Mouse (Mus musculus) cortical plate, adult 2 months (tissue): ENCODE data around the gene Rasgef1c. TPM values are rescaled to one million over a fixed set of nuclear protein-coding genes. Genes with fewer than 3 reads are reported as not detected.

Experiments
- H3K27ac ChIP-seq: fragments of 200-500 bp; 2 replicates; pipeline ENCODE4 v1.5.1; 2012; ENCODE audit warnings: low read length, control low read depth, inconsistent platforms; ENCODE audit not compliant: insufficient read depth
- H3K4me1 ChIP-seq: fragments of 200-500 bp; 2 replicates; pipeline ENCODE4 v1.6.1; 2011; ENCODE audit warnings: low read length; ENCODE audit not compliant: control insufficient read depth, insufficient read depth
- H3K4me3 ChIP-seq: fragments of 200-500 bp; 2 replicates; pipeline ENCODE4 v1.5.1; 2011; ENCODE audit warnings: mild to moderate bottlenecking, low read length, control low read depth; ENCODE audit not compliant: insufficient read depth
- CTCF ChIP-seq: fragments of 200-500 bp; IDR thresholded peaks from 2 replicates; pipeline ENCODE4 v1.5.1; 2011; ENCODE audit warnings: mild to moderate bottlenecking, control low read depth, low read length; ENCODE audit not compliant: insufficient read depth; ENCODE audit errors: extremely low read depth
- POLR2A ChIP-seq: fragments of 200-500 bp; IDR thresholded peaks from 2 replicates; pipeline ENCODE4 v1.6.1; 2011; ENCODE audit warnings: mild to moderate bottlenecking, low read length, control low read depth; ENCODE audit not compliant: insufficient read depth; ENCODE audit errors: extremely low read depth
- polyA plus RNA-seq: library from polyadenylated mRNA; depleted of rRNA; stranded (reverse); fragments of >200 nt; gene quantifications from 2 replicates; pipeline ENCODE4 v1.2.3, GENCODE M21; 2012

Rasgef1c gene
- polyA plus RNA-seq, 1 experiment, result 38.8 TPM

- Histone ChIP-seq H3K4me3 (no peak overlapping the region), H3K4me1 (no peaks in the 10 kb centered on the region), H3K27ac (no peak overlapping the region)
- TF ChIP-seq POLR2A (no peak), CTCF (peak; percentile 97)
These were observed 84.8 kb downstream of the Rasgef1c start for GRCm38 (mm10) chr11:49986277-49987036.

DNA sequence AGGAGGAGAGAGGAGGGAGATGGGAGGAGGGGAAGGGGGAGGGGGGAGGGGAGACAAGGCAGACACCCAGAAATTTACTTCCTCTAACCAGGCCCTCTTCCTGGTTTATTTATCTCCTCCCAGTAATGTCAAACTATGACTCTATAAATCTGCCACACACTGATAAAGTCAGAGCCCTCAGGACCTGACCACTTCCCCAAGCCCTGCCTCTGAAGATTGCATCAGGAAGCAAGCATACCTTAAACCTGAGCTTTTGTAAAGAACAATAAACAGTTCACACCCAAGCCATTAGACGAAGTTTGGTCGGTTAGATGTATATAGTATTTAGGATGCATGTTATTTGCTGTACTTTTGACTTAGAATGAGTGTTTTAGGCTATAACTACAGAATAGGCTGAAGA is 92.9 kb downstream of the Rasgef1c start:
- TF ChIP-seq CTCF (no peak), POLR2A (no peak)
- H3K4me3 ChIP-seq, result no peak overlapping the region
- no peaks in the 10 kb centered on the region; the same call in 1 of the 2 replicates for H3K4me1 ChIP-seq
- H3K27ac ChIP-seq, result no peak overlapping the region

GRCm38 (mm10) chr11:49996398-49996797 is 94.8 kb downstream of the Rasgef1c start:
- TF ChIP-seq POLR2A (no peak), CTCF (no peak)
- Histone ChIP-seq H3K4me1 (no peaks in the 10 kb centered on the region; the same call in 1 of the 2 replicates), H3K4me3 (no peak overlapping the region), H3K27ac (no peak overlapping the region)

DNA sequence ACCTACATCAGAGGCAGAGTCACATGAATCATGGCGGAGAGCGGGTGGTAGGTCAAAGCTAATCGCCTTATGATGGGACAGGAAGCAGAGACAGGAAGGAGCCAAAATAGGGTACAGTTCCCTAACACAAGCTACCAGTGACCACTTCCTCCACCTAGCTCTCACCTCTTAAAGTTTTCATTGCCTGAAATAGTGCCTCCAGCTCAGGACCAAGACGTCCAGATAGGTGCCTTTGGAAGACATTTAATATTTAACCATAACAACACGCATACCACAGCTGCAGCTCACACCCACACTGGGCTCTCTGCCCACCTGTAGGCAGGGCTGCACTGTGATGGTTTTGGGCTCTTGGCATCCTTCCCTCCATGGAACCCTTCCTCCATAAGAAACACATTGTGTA is 95.7 kb downstream of the Rasgef1c start:
- no peak overlapping the region for H3K27ac ChIP-seq
- no peak overlapping the region for H3K4me3 ChIP-seq
- no peak for TF ChIP-seq POLR2A
- no peak for TF ChIP-seq CTCF
- H3K4me1 ChIP-seq, result no peaks in the 10 kb centered on the region

DNA sequence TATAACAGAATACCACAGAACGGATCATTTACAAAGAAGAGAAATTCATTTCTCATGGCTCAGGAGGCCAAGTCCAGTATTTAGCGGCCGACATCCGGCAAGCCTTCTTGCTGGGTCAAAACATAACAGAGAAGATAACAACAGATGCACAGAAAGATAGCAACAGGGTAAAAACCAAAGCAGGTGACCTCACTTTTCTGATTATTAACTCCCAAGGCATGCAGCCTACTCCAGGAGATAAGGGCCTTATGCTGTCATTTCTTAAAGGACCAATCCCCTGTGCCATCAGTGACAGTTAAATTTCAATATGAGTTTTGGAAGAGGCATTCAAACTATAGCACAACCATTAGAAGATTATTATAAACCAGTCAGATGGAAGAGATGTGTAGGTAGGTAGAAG is 101.2 kb downstream of the Rasgef1c start:
- TF ChIP-seq POLR2A, result no peak
- no peak for TF ChIP-seq CTCF
- H3K4me3 ChIP-seq, result no peak overlapping the region
- no peaks in the 10 kb centered on the region for H3K4me1 ChIP-seq
- H3K27ac ChIP-seq, result no peak overlapping the region

DNA sequence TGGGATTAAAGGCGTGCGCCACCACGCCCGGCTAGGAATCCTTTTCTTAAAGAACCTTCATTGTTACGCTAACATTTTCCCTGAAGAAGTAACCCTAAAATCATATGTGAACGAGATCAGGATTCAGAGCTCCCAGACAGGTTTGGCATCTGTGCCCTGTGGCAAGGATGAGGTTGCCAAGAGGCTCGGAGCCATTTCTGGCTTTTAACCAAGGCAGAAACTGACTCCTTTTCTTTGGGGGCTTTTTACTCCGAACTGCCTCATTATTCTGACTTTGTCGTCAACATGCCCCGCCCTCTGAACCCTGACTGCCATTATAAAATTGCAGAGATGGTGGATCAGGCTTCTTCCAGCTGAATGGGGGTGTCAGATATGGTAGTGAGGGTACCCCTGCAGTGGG is 106.1 kb downstream of the Rasgef1c start:
- TF ChIP-seq POLR2A (no peak), CTCF (no peak)
- Histone ChIP-seq H3K27ac (no peak overlapping the region), H3K4me3 (no peak overlapping the region), H3K4me1 (no peaks in the 10 kb centered on the region)

- H3K4me3 ChIP-seq, result no peak overlapping the region
- no peak for TF ChIP-seq CTCF
- no peak for TF ChIP-seq POLR2A
- no peak overlapping the region for H3K27ac ChIP-seq
- no peaks in the 10 kb centered on the region for H3K4me1 ChIP-seq
These were observed 106.6 kb downstream of the Rasgef1c start for GRCm38 (mm10) chr11:50008231-50008630.

GRCm38 (mm10) chr11:50013016-50013415 is 111.4 kb downstream of the Rasgef1c start:
- Histone ChIP-seq H3K4me1 (no peaks in the 10 kb centered on the region), H3K27ac (no peak overlapping the region), H3K4me3 (no peak overlapping the region)
- TF ChIP-seq POLR2A, result no peak
- TF ChIP-seq CTCF, result no peak

GRCm38 (mm10) chr11:50016503-50016902 is 114.9 kb downstream of the Rasgef1c start:
- no peak overlapping the region for H3K4me3 ChIP-seq
- TF ChIP-seq CTCF (no peak), POLR2A (no peak)
- no peaks in the 10 kb centered on the region for H3K4me1 ChIP-seq
- no peak overlapping the region for H3K27ac ChIP-seq

DNA sequence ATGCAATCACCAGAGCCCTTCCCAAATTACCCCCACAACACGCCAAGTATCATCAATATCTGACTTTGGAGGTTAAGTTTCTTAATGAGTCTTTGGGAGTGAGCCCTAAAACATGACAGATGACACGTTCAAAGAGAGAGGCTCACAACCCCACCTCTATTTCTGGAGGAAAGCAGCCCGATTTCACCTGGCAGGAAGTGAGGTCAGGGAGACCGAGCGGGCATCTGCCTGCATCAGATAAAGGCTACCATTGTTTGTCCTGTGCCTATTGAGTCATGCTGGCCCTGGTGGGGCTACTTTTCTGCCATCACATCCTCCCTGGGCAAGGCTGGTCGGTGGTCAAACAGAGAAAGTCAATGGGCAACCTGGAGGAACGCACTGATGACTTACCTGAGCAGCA is 115.9 kb downstream of the Rasgef1c start:
- no peak overlapping the region for H3K27ac ChIP-seq
- no peak overlapping the region for H3K4me3 ChIP-seq
- no peaks in the 10 kb centered on the region for H3K4me1 ChIP-seq
- TF ChIP-seq CTCF (no peak), POLR2A (no peak)

DNA sequence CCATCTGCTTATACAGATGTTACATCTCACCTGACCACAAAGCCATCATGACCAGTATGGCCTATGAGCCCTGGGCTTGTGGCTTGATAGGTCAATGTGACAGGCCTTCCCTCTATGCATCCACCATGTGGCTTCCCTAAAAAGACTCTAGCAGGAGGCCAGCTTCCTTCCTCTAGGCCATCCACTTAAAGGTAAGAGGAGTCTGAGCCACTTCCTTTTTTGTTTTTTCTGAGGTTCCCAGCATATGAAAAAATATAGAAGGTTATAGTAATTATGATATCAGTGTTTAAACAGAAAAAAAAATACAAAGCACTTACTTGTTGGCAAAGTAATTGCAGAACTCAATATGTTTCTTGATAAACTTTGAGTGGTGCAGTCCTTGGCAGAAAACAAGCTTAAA is 117.2 kb downstream of the Rasgef1c start:
- no peak overlapping the region for H3K4me3 ChIP-seq
- no peaks in the 10 kb centered on the region for H3K4me1 ChIP-seq
- TF ChIP-seq CTCF (no peak), POLR2A (no peak)
- H3K27ac ChIP-seq, result no peak overlapping the region
